Mouse (Mus musculus) embryonic stem cell, embryonic (primary cell): ENCODE measurements around the gene Rhox2a.
"Not testable (repeated sequence)": the region's sequence is repeated elsewhere in the genome, so short reads cannot be mapped to it uniquely, and the experiment has no call there.

Source experiments
- CTCF ChIA-PET, 4 experiments: fragments of 300-600 bp in 2 of 4; fragments of 350-600 bp in 2 of 4; sonication (Branson Sonifier 250); formaldehyde crosslinking; loops; one replicate each; lab custom pipeline; 2022; ENCODE audit warnings: inconsistent platforms in 2 of 4; lab: Charles Lee
- POLR2A ChIA-PET, 4 experiments: fragments of 300-600 bp in 2 of 4; fragments of 350-600 bp in 2 of 4; sonication (Branson Sonifier 250); formaldehyde crosslinking; loops; one replicate each; lab custom pipeline; 2022; ENCODE audit warnings: antibody characterized with exemption in 4 of 4, inconsistent platforms in 1 of 4; lab: Charles Lee

Gene Rhox2a

GRCm38 (mm10) chrX:37244676-37245075 lies at the start of gene Rhox2a:
TSS of gene Rhox2a (plus strand) at chrX:37244976.
- POLR2A ChIA-PET, CTCF ChIA-PET: not testable (repeated sequence)

- ChIA-PET POLR2A (interaction anchor here in 1 of 4 experiments (0.6 to 1.3 kb wide), 2 partner anchors 114 to 810 kb away, joined by 3 read pairs; partner anchors contain the start of gene Rpl39), CTCF (no interaction called here)
Measured at GRCm38 (mm10) chrX:37198676-37199075, 46.1 kb upstream of the Rhox2a start.

DNA sequence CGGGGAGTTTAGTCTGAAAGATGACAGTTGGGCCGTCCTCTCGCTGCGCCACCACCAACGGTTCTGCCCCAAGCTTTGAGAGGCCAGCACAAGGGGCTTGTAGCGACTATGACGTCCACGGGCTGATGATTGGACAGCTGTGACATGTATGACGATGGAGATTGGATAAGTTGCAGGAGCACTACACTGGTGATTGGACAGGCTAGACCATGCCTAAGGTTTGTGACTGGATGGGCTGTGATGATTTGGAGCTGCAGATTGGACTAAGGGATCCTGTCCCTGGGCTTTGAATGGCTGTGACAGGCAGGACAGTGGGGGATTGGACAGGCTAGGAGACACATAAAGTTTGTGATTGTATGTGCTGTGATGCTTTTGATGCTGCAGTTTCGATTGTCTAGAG lies 33.8 kb upstream of the Rhox2a start, which contains the start of gene Gm9:
Gene Gm9 (minus strand): TSS at position 101 of the 400 bp plus-strand sequence.
- ChIA-PET POLR2A (no interaction called here), CTCF (no interaction called here)

GRCm38 (mm10) chrX:37222158-37222557 lies 22.6 kb upstream of the Rhox2a start, which contains the start of gene Rhox1:
TSS of gene Rhox1 (minus strand) at chrX:37222258.
- CTCF ChIA-PET, POLR2A ChIA-PET: not testable (repeated sequence)

DNA sequence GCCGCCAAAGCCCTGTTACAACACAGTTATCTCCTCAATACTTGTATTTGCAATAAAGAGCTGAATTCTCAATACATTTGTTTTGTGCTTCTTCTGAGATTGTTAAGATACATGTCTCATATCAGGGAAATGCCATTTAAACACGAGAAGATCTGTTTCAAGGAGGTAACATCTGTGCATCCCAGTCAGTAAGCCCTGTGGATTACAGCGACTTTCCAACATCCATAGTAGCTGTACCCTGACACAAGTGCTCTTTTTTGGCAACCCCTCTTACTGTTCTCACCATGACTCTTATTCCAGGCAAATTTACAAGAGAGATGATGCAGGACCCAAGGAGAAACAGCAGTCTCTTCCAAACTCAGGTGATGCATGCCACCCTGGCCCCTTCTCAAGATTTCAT lies 4.8 kb downstream of the Rhox2a start, which contains the start of gene Rhox3a:
Gene Rhox3a (plus strand): TSS at position 301 of the 400 bp plus-strand sequence.
- POLR2A ChIA-PET, CTCF ChIA-PET: not testable (repeated sequence)

GRCm38 (mm10) chrX:37265038-37265437 lies 20.3 kb downstream of the Rhox2a start, which contains the start of gene Rhox4a:
TSS of gene Rhox4a (plus strand) at chrX:37265338.
- POLR2A ChIA-PET, CTCF ChIA-PET: not testable (repeated sequence)
